Mouse (Mus musculus) thymus, postnatal 25 days (tissue): ENCODE measurements around the gene Gm21317.
"Not testable (repeated sequence)": the region's sequence is repeated elsewhere in the genome, so short reads cannot be mapped to it uniquely, and the experiment has no call there.

Source experiments
- DNase-seq: peaks from one replicate; pipeline ENCODE4 v3.0.0; 2022

Gene Gm21317

GRCm38 (mm10) chrY:82224927-82225326, at the start of gene Gm21317:
Gene Gm21317, plus strand, starts transcription at chrY:82225227.
- not testable (repeated sequence) for DNase-seq
